Mouse (Mus musculus) kidney, embryonic 14.5 days (tissue): ENCODE measurements around the gene Lpin1. TPM values are rescaled to one million over a fixed set of nuclear protein-coding genes. Genes with fewer than 3 reads are reported as not detected.

Experiments used
- ATAC-seq: fragments of 200-750 bp; cut with Nextera tagmentation; 2 replicates; pipeline ENCODE4 v1.8.0; 2017; ENCODE audit warnings: moderate number of reproducible peaks, mild to moderate bottlenecking, moderate TSS enrichment, moderate library complexity; ENCODE audit not compliant: low FRiP score, low TSS enrichment
- H3K27ac ChIP-seq: fragments of 300-500 bp; sonication (generic); 2 replicates; pipeline ENCODE4 v1.5.1; 2014; ENCODE audit warnings: low read depth, mild to moderate bottlenecking, low read length, moderate library complexity, mixed read lengths
- H3K27me3 ChIP-seq: fragments of 300-500 bp; sonication (generic); 2 replicates; pipeline ENCODE4 v1.6.1; 2014; ENCODE audit warnings: mild to moderate bottlenecking, low read length; ENCODE audit not compliant: control insufficient read depth, insufficient read depth
- H3K36me3 ChIP-seq: fragments of 300-500 bp; sonication (generic); 2 replicates; pipeline ENCODE4 v1.6.1; 2014; ENCODE audit warnings: low read length, mixed read lengths; ENCODE audit not compliant: control insufficient read depth, insufficient read depth
- H3K4me1 ChIP-seq: fragments of 300-500 bp; sonication (generic); 2 replicates; pipeline ENCODE4 v1.6.1; 2014; ENCODE audit warnings: low read length, mixed read lengths; ENCODE audit not compliant: control insufficient read depth, insufficient read depth
- H3K4me2 ChIP-seq: fragments of 300-500 bp; sonication (generic); replicated peaks from 2 replicates; pipeline ENCODE4 v1.6.1; 2014; ENCODE audit warnings: low read depth, mild to moderate bottlenecking, low read length
- H3K4me3 ChIP-seq: fragments of 300-500 bp; sonication (generic); 2 replicates; pipeline ENCODE4 v1.5.1; 2014; ENCODE audit warnings: mild to moderate bottlenecking, low read length
- H3K9ac ChIP-seq: fragments of 300-500 bp; sonication (generic); 2 replicates; pipeline ENCODE4 v1.6.1; 2014; ENCODE audit warnings: low read depth, mild to moderate bottlenecking, low read length, moderate library complexity
- H3K9me3 ChIP-seq: fragments of 300-500 bp; sonication (generic); 2 replicates; pipeline ENCODE4 v1.6.1; 2016; ENCODE audit warnings: low read length; ENCODE audit not compliant: control insufficient read depth
- whole genome bisulfite sequencing: fragments of 180-500 bp; shearing (Covaris S2); extraction: QIAGEN DNeasy Blood & Tissue Kit; methylation state at CpG from one replicate; pipeline ENCODE4 v1.1.7; 2014; 5-methylcytosine and 5-hydroxymethylcytosine counted together
- polyA plus RNA-seq: library from polyadenylated mRNA; unstranded; fragments of >200 nt; fragmentation: Nextera tagmentation; extraction: Ambion mirVana; gene quantifications from 2 replicates; pipeline ENCODE4 v1.2.1, GENCODE M21; 2014

Gene Lpin1
- polyA plus RNA-seq, 1 experiment from 2014 or later, result 6.1 TPM

- H3K4me1 ChIP-seq, result no peaks in the 10 kb centered on the region
- no peaks in the 10 kb centered on the region for H3K36me3 ChIP-seq
- H3K9ac ChIP-seq, result no peak overlapping the region
- ATAC-seq, result no peak
- WGBS, result 54% methylated on average over 7 of the region's 7 CpGs
- no peaks in the 10 kb centered on the region for H3K9me3 ChIP-seq
- no peaks in the 10 kb centered on the region for H3K27me3 ChIP-seq
- H3K4me2 ChIP-seq, result no peak overlapping the region
- H3K27ac ChIP-seq, result no peak overlapping the region
- no peak overlapping the region for H3K4me3 ChIP-seq
Observed at GRCm38 (mm10) chr12:16630152-16630865, 19.5 kb upstream of the Lpin1 start.

- no peaks in the 10 kb centered on the region for H3K36me3 ChIP-seq
- H3K27ac ChIP-seq, result no peak overlapping the region
- no peak for ATAC-seq
- no peaks in the 10 kb centered on the region for H3K9me3 ChIP-seq
- no peak overlapping the region for H3K4me3 ChIP-seq
- peaks cover 6% of the 10 kb centered on the region; the same call in 1 of the 2 replicates for H3K4me1 ChIP-seq
- no peak overlapping the region for H3K4me2 ChIP-seq
- H3K9ac ChIP-seq, result no peak overlapping the region
- WGBS, result 81% methylated on average over 3 of the region's 3 CpGs
- H3K27me3 ChIP-seq, result no peaks in the 10 kb centered on the region
Observed at GRCm38 (mm10) chr12:16620230-16620629, 9.5 kb upstream of the Lpin1 start.

- Histone ChIP-seq H3K4me2 (no peak overlapping the region), H3K27me3 (no peaks in the 10 kb centered on the region), H3K9me3 (no peaks in the 10 kb centered on the region), H3K27ac (no peak overlapping the region), H3K4me3 (no peak overlapping the region), H3K36me3 (no peaks in the 10 kb centered on the region), H3K9ac (no peak overlapping the region), H3K4me1 (peaks cover 6% of the 10 kb centered on the region; the same call in 1 of the 2 replicates)
- no peak for ATAC-seq
- 87% methylated on average over 6 of the region's 6 CpGs for WGBS
Observed at GRCm38 (mm10) chr12:16619453-16619852, 8.7 kb upstream of the Lpin1 start.

- Histone ChIP-seq H3K36me3 (no peaks in the 10 kb centered on the region), H3K27me3 (no peaks in the 10 kb centered on the region), H3K4me2 (no peak overlapping the region), H3K4me1 (peaks cover 6% of the 10 kb centered on the region; the same call in 1 of the 2 replicates), H3K4me3 (no peak overlapping the region), H3K27ac (no peak overlapping the region), H3K9me3 (no peaks in the 10 kb centered on the region), H3K9ac (no peak overlapping the region)
- WGBS, result 23% methylated on average over 11 of the region's 12 CpGs
- peak; percentile 90 for ATAC-seq
Observed at GRCm38 (mm10) chr12:16618512-16619274, 7.9 kb upstream of the Lpin1 start.

- H3K27ac ChIP-seq, result no peak overlapping the region
- 78% methylated on average over 2 of the region's 2 CpGs for WGBS
- H3K4me2 ChIP-seq, result no peak overlapping the region
- H3K36me3 ChIP-seq, result no peaks in the 10 kb centered on the region
- H3K4me3 ChIP-seq, result no peak overlapping the region
- H3K9ac ChIP-seq, result no peak overlapping the region
- no peak for ATAC-seq
- H3K4me1 ChIP-seq, result peaks cover 6% of the 10 kb centered on the region; the same call in 1 of the 2 replicates
- H3K9me3 ChIP-seq, result no peaks in the 10 kb centered on the region
- H3K27me3 ChIP-seq, result no peaks in the 10 kb centered on the region
Observed at GRCm38 (mm10) chr12:16615738-16616137, 5.0 kb upstream of the Lpin1 start.

- H3K27ac ChIP-seq, result no peak overlapping the region
- WGBS, result 57% methylated on average over 3 of the region's 3 CpGs
- H3K4me1 ChIP-seq, result peaks cover 4% of the 10 kb centered on the region; the same call in 1 of the 2 replicates
- no peaks in the 10 kb centered on the region for H3K36me3 ChIP-seq
- H3K9ac ChIP-seq, result no peak overlapping the region
- no peaks in the 10 kb centered on the region for H3K9me3 ChIP-seq
- no peaks in the 10 kb centered on the region for H3K27me3 ChIP-seq
- ATAC-seq, result no peak
- no peak overlapping the region for H3K4me3 ChIP-seq
- H3K4me2 ChIP-seq, result no peak overlapping the region
Observed at GRCm38 (mm10) chr12:16614556-16614955, 3.8 kb upstream of the Lpin1 start.

- Histone ChIP-seq H3K27me3 (no peaks in the 10 kb centered on the region), H3K27ac (no peak overlapping the region), H3K4me1 (no peaks in the 10 kb centered on the region), H3K36me3 (no peaks in the 10 kb centered on the region), H3K4me2 (no peak overlapping the region), H3K9me3 (no peaks in the 10 kb centered on the region), H3K4me3 (no peak overlapping the region), H3K9ac (no peak overlapping the region)
- 79% methylated on average over 5 of the region's 5 CpGs for WGBS
- ATAC-seq, result no peak
Observed at GRCm38 (mm10) chr12:16605624-16606023, 5.1 kb downstream of the Lpin1 start.

GRCm38 (mm10) chr12:16602271-16602670 lies 8.5 kb downstream of the Lpin1 start:
- H3K9me3 ChIP-seq, result no peaks in the 10 kb centered on the region
- H3K27ac ChIP-seq, result no peak overlapping the region
- H3K36me3 ChIP-seq, result no peaks in the 10 kb centered on the region
- H3K9ac ChIP-seq, result no peak overlapping the region
- WGBS, result 93% methylated on average over 4 of the region's 4 CpGs
- no peaks in the 10 kb centered on the region for H3K4me1 ChIP-seq
- ATAC-seq, result no peak
- no peaks in the 10 kb centered on the region for H3K27me3 ChIP-seq
- no peak overlapping the region for H3K4me3 ChIP-seq
- no peak overlapping the region for H3K4me2 ChIP-seq

- no peaks in the 10 kb centered on the region for H3K9me3 ChIP-seq
- H3K9ac ChIP-seq, result no peak overlapping the region
- H3K27me3 ChIP-seq, result no peaks in the 10 kb centered on the region
- no peak for ATAC-seq
- no peak overlapping the region for H3K4me2 ChIP-seq
- H3K36me3 ChIP-seq, result no peaks in the 10 kb centered on the region
- H3K27ac ChIP-seq, result no peak overlapping the region
- H3K4me1 ChIP-seq, result no peaks in the 10 kb centered on the region
- WGBS, result 29% methylated on average over 1 of the region's 1 CpGs
- H3K4me3 ChIP-seq, result no peak overlapping the region
Observed at GRCm38 (mm10) chr12:16600374-16600773, 10.4 kb downstream of the Lpin1 start.
